Mouse (Mus musculus) testis, adult 2 months (tissue): ENCODE measurements around the gene Cpsf4l. TPM values are rescaled to one million over a fixed set of nuclear protein-coding genes. Genes with fewer than 3 reads are reported as not detected.
"Not testable (repeated sequence)": the region's sequence is repeated elsewhere in the genome, so short reads cannot be mapped to it uniquely, and the experiment has no call there.

Source experiments
- H3K27ac ChIP-seq: fragments of 200-500 bp; 2 replicates; pipeline ENCODE4 v1.5.1; 2012; ENCODE audit warnings: low read depth, low read length; ENCODE audit not compliant: control insufficient read depth, insufficient read depth
- H3K27me3 ChIP-seq: fragments of 200-500 bp; 2 replicates; pipeline ENCODE4 v1.6.1; 2012; ENCODE audit warnings: mild to moderate bottlenecking, low read length, moderate library complexity; ENCODE audit not compliant: control insufficient read depth, insufficient read depth
- H3K36me3 ChIP-seq: fragments of 200-500 bp; 2 replicates; pipeline ENCODE4 v1.6.1; 2012; ENCODE audit warnings: mild to moderate bottlenecking, low read length; ENCODE audit not compliant: control insufficient read depth, insufficient read depth
- H3K4me1 ChIP-seq: fragments of 200-500 bp; 2 replicates; pipeline ENCODE4 v1.6.1; 2012; ENCODE audit warnings: low read length; ENCODE audit not compliant: control insufficient read depth, insufficient read depth
- H3K4me3 ChIP-seq: fragments of 200-500 bp; 2 replicates; pipeline ENCODE4 v1.5.1; 2012; ENCODE audit warnings: low read depth, mild to moderate bottlenecking, low read length, moderate library complexity, mixed read lengths; ENCODE audit not compliant: control insufficient read depth
- CTCF ChIP-seq: fragments of 200-500 bp; IDR thresholded peaks from 2 replicates; pipeline ENCODE4 v1.5.1; 2012; ENCODE audit warnings: low read depth, mild to moderate bottlenecking, inconsistent platforms, low read length, moderate library complexity; ENCODE audit not compliant: control insufficient read depth, insufficient read depth, insufficient replicate concordance
- POLR2A ChIP-seq: fragments of 200-500 bp; IDR thresholded peaks from 2 replicates; pipeline ENCODE4 v1.6.1; 2012; ENCODE audit warnings: low read depth, mild to moderate bottlenecking, inconsistent platforms, low read length, moderate library complexity; ENCODE audit not compliant: control insufficient read depth
- polyA plus RNA-seq: library from polyadenylated mRNA; depleted of rRNA; stranded (reverse); fragments of >200 nt; gene quantifications from 2 replicates; pipeline ENCODE4 v1.2.3, GENCODE M21; 2012

Cpsf4l gene
- polyA plus RNA-seq, 1 experiment: 80.7 TPM

DNA sequence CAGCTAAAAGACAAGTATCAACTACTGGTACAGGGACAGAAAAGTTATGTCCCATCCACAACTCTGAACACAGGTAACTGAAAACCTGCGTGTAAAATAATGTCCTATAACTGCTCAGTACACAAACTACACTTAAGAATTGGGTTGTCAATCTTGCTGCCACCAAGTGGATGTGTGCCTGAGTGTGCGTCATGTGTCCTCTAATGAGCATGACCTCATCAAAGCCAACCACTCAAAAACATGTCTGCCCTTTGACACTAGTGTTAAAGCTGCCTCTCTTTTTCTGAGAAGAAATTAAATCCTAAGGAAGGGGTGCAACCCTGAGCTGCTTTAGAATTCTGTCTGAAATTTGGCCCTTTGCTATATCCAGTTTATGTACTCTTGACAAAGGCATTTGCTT, 45.5 kb downstream of the Cpsf4l start:
- no peaks in the 10 kb centered on the region for H3K27me3 ChIP-seq
- no peak for TF ChIP-seq CTCF
- no peak for TF ChIP-seq POLR2A
- H3K4me3 ChIP-seq: no peak overlapping the region
- peaks cover 5% of the 10 kb centered on the region for H3K36me3 ChIP-seq
- no peak overlapping the region for H3K27ac ChIP-seq
- H3K4me1 ChIP-seq: peaks cover 3% of the 10 kb centered on the region

DNA sequence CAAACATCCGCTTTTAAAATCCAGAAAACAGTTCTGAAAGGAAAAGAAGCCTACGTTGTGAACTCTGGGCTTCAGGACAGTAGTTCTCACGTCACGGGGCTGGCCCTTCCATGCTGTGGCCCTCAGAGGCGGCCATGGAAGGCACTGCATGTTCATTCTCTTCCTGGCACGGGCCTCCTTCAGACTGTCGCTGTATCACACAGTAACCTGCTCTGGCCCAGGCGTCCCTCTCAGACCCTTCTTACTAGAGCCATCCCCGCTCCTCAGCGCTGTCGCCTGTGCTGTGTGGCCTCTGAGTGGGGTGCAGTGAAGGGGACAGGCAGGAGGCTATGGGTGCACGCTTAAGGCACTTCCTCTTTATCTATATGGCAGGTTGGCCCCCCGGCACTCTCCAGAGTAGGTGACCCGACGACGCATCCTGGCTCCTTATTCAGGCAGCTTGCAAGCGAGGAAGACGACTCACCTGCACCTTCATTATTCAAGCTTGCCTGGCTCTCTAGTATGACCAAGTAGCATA, 47.9 kb downstream of the Cpsf4l start:
- TF ChIP-seq POLR2A: no peak
- no peak for TF ChIP-seq CTCF
- Histone ChIP-seq H3K4me3 (no peak overlapping the region), H3K4me1 (peaks cover 3% of the 10 kb centered on the region), H3K27me3 (no peaks in the 10 kb centered on the region), H3K36me3 (peaks cover 5% of the 10 kb centered on the region), H3K27ac (no peak overlapping the region)

DNA sequence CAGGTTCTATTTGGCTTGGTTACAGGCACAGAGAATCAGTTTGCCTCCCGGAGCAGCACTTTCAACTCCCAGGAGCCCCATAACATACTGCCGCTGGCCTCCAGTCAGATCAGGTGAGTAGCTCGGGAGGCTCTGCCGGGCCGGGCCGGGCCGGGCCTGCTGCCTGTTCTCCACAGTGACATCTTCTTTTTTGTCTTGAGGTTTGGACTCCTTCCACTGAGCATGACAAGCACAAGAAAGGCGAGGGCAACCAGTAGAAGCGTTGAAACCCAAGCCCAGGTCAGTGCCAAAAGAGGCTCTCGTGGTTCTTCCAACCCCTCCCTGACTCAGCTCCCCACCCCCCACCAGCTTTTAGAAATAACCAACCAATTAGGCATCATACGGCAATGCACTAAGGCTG, 48.9 kb downstream of the Cpsf4l start:
- Histone ChIP-seq H3K4me1 (no peaks in the 10 kb centered on the region), H3K4me3 (no peak overlapping the region), H3K36me3 (peaks cover 2% of the 10 kb centered on the region; the same call in 1 of the 2 replicates), H3K27me3 (no peaks in the 10 kb centered on the region), H3K27ac (no peak overlapping the region)
- TF ChIP-seq CTCF (no peak), POLR2A (no peak)

DNA sequence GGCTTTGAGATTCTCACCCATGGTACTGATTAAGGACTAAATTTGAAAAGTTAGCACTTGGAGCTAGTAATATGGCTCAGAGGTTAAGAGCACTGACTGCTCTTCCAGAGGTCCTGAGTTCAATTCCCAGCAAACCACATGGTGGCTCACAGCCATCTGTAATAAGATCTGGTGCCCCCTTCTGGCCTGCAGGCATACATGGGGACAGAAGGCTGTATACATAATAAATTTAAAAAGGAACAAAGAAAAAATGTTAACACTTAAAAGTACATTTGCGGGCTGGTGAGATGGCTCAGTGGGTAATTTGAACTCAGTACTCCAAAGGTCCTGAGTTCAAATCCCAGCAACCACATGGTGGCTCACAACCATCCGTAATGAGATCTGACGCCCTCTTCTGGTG, 49.6 kb downstream of the Cpsf4l start:
- not testable (repeated sequence) for H3K36me3 ChIP-seq, H3K4me3 ChIP-seq, H3K27ac ChIP-seq, H3K27me3 ChIP-seq, H3K4me1 ChIP-seq

DNA sequence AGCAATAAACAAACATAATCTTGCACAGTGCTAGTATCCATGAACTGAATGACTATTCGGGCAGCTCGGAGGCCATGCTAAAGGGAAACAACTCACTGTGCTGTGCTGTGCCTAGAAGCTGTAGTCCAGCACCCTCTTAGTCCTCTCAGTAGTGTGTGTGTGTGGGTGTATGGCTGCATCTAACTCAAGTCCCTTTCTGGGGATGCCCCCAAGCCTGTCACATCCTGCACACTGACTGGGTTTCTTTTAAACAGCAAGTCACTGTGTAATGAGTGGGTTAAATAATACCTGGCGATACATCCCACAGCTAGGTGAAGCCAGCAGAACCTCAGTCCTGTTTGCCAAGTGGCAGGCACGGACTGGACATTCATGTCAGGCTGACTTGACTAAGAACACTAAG, 51.1 kb downstream of the Cpsf4l start:
- peaks cover 2% of the 10 kb centered on the region; the same call in 1 of the 2 replicates for H3K36me3 ChIP-seq
- no peak overlapping the region for H3K27ac ChIP-seq
- no peaks in the 10 kb centered on the region for H3K27me3 ChIP-seq
- no peak overlapping the region for H3K4me3 ChIP-seq
- H3K4me1 ChIP-seq: no peaks in the 10 kb centered on the region
- TF ChIP-seq POLR2A (no peak), CTCF (no peak)

GRCm38 (mm10) chr11:113658319-113658718, 51.5 kb downstream of the Cpsf4l start:
- Histone ChIP-seq H3K27me3 (no peaks in the 10 kb centered on the region), H3K4me1 (no peaks in the 10 kb centered on the region), H3K36me3 (peaks cover 2% of the 10 kb centered on the region; the same call in 1 of the 2 replicates), H3K27ac (no peak overlapping the region), H3K4me3 (no peak overlapping the region)
- TF ChIP-seq POLR2A (no peak), CTCF (no peak)

GRCm38 (mm10) chr11:113657221-113657620, 52.6 kb downstream of the Cpsf4l start:
- no peaks in the 10 kb centered on the region for H3K27me3 ChIP-seq
- H3K4me1 ChIP-seq: no peaks in the 10 kb centered on the region
- H3K27ac ChIP-seq: no peak overlapping the region
- H3K36me3 ChIP-seq: peaks cover 2% of the 10 kb centered on the region; the same call in 1 of the 2 replicates
- H3K4me3 ChIP-seq: no peak overlapping the region
- TF ChIP-seq POLR2A (no peak), CTCF (no peak)

GRCm38 (mm10) chr11:113656511-113656932, 53.3 kb downstream of the Cpsf4l start:
- no peak overlapping the region for H3K27ac ChIP-seq
- TF ChIP-seq CTCF: no peak
- TF ChIP-seq POLR2A: no peak
- no peaks in the 10 kb centered on the region for H3K4me1 ChIP-seq
- no peak overlapping the region for H3K4me3 ChIP-seq
- H3K27me3 ChIP-seq: no peaks in the 10 kb centered on the region
- H3K36me3 ChIP-seq: peaks cover 2% of the 10 kb centered on the region; the same call in 1 of the 2 replicates
